Mouse (Mus musculus) liver, embryonic 14.5 days (tissue): ENCODE results near the gene Baz1b.

ENCODE experiments used
- CTCF ChIP-seq: IDR thresholded peaks from 2 replicates; pipeline ENCODE4 v1.5.1; 2016; ENCODE audit warnings: antibody characterized with exemption, low read depth, control low read depth
- EP300 ChIP-seq: IDR thresholded peaks from 2 replicates; pipeline ENCODE4 v1.6.1; 2016; ENCODE audit warnings: antibody characterized with exemption, low read depth

DNA sequence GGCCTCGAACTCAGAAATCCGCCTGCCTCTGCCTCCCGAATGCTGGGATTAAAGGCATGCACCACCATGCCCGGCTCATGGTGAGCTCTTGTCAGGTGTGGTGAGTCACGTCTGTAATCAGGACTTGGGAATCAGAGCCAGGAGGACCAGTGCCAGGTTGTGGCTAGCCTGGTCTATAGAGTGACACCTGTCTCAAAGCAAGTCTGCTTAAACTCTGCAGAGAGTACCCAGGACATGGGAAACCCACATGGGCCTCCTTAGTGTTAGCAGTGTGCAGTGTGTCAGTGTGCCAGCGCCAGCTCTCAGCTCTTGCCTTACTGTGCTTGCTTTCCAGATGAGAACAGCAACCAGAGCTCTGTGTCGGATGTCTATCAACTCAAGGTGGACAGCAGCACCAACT, 7.4 kb upstream of the Baz1b start:
- no peak for TF ChIP-seq CTCF
- no peak for TF ChIP-seq EP300
